Mouse (Mus musculus) intestine, postnatal 0 days (tissue): ENCODE measurements around the gene Chchd6. TPM values are rescaled to one million over a fixed set of nuclear protein-coding genes. Genes with fewer than 3 reads are reported as not detected.

Source experiments
- ATAC-seq: fragments of 200-750 bp; cut with Nextera tagmentation; 2 replicates; pipeline ENCODE4 v1.8.0; 2017; ENCODE audit warnings: mild to moderate bottlenecking, moderate TSS enrichment, moderate library complexity
- H3K27ac ChIP-seq: fragments of 300-500 bp; sonication (generic); 2 replicates; pipeline ENCODE4 v1.5.1; 2014; ENCODE audit warnings: mild to moderate bottlenecking, low read depth, low read length, moderate library complexity
- H3K27me3 ChIP-seq: fragments of 300-500 bp; sonication (generic); replicated peaks from 2 replicates; pipeline ENCODE4 v1.6.1; 2014; ENCODE audit warnings: low read length, mixed read lengths; ENCODE audit not compliant: control insufficient read depth, insufficient read depth
- H3K36me3 ChIP-seq: fragments of 300-500 bp; sonication (generic); 2 replicates; pipeline ENCODE4 v1.6.1; 2014; ENCODE audit warnings: mild to moderate bottlenecking, moderate library complexity; ENCODE audit not compliant: control insufficient read depth, insufficient read depth
- H3K4me1 ChIP-seq: fragments of 300-500 bp; sonication (generic); replicated peaks from 2 replicates; pipeline ENCODE4 v1.6.1; 2014; ENCODE audit warnings: antibody characterized with exemption, low read length, mixed read lengths; ENCODE audit not compliant: control insufficient read depth, insufficient read depth
- H3K4me2 ChIP-seq: fragments of 300-500 bp; sonication (generic); replicated peaks from 2 replicates; pipeline ENCODE4 v1.6.1; 2014; ENCODE audit warnings: low read depth, mild to moderate bottlenecking, moderate library complexity
- H3K4me3 ChIP-seq: fragments of 300-500 bp; sonication (generic); 2 replicates; pipeline ENCODE4 v1.5.1; 2014; ENCODE audit warnings: low read depth, low read length
- H3K9ac ChIP-seq: fragments of 300-500 bp; sonication (generic); 2 replicates; pipeline ENCODE4 v1.6.1; 2014; ENCODE audit warnings: mild to moderate bottlenecking, low read depth, low read length
- H3K9me3 ChIP-seq: fragments of 300-500 bp; sonication (generic); 2 replicates; pipeline ENCODE4 v1.6.1; 2016; ENCODE audit warnings: mixed run types; ENCODE audit not compliant: control insufficient read depth
- CTCF ChIP-seq: sonication (generic); IDR thresholded peaks from 2 replicates; pipeline ENCODE4 v1.5.1; 2016; ENCODE audit warnings: low read depth, mild to moderate bottlenecking, control low read depth, antibody characterized with exemption, moderate library complexity
- WGBS: fragments of 180-500 bp; shearing (Covaris S2); extraction: QIAGEN DNeasy Blood & Tissue Kit; methylation state at CpG from one replicate; pipeline ENCODE4 v1.1.7; 2014; 5-methylcytosine and 5-hydroxymethylcytosine counted together
- polyA plus RNA-seq: library from polyadenylated mRNA; unstranded; fragments of >200 nt; fragmentation: Nextera tagmentation; extraction: Ambion mirVana; gene quantifications from 2 replicates; pipeline ENCODE4 v1.2.1, GENCODE M21; 2015

Gene Chchd6
- polyA plus RNA-seq, 1 experiment from 2014 or later: 15.5 TPM

DNA sequence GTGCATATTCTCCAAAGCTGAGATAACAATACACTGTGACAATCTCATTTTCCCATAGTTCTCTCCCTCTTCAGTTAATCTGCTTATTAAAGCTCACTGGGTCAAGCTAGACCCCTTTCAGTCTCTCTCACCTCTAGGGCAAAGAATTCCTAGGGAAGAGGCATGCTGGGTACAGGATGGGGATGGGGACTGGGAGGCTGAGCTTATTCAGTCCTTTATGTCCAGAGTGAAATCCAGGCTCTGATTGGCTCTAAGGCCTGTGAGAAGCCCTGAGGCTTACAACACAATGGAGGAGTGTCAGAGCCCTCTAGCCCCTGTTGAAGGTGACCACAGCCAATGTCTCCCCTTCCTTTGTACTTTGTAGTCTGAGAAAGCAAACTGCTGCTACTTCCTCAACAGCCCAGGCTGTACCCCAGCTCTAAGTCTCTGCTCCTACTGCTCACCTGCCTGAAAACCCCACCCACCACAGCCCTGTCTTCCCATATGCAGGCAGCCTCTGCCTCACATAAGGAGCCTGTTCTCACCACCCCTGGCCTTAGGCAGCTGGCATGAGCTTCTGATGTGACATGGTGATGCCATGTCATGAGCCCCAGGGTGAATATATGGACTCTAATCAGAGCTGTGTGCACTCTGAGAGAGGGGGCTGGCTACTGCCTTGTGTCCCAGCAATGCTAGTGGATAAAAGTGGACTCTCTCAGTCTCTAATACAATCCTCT is 22.4 kb downstream of the Chchd6 start:
- no peak overlapping the region for H3K27ac ChIP-seq
- H3K4me1 ChIP-seq: no peaks in the 10 kb centered on the region
- H3K27me3 ChIP-seq: no peaks in the 10 kb centered on the region
- H3K9me3 ChIP-seq: no peaks in the 10 kb centered on the region
- H3K4me2 ChIP-seq: no peak overlapping the region
- no peak for ATAC-seq
- H3K36me3 ChIP-seq: no peaks in the 10 kb centered on the region
- no peak overlapping the region for H3K9ac ChIP-seq
- H3K4me3 ChIP-seq: no peak overlapping the region
- TF ChIP-seq CTCF: no peak

DNA sequence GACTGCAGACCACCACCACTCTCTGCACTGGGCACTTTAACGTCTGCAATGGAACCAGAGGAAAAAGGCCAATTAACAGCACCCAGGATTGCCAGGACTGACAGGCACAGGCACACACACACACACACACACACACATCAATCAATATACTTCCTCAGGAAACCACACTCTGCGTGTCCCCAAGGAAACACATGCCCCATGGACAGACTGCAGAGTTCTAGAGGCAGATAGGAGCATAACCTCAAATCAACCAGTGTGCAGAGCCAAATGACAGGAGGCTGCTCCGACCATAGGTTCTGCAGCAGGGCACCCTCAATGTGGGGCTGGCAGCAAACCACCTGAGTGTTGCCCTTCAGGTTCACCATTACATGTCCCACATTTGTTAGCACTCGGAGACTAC is 26.1 kb downstream of the Chchd6 start:
- no peak overlapping the region for H3K4me3 ChIP-seq
- H3K4me1 ChIP-seq: no peaks in the 10 kb centered on the region
- no peak overlapping the region for H3K9ac ChIP-seq
- no peaks in the 10 kb centered on the region for H3K36me3 ChIP-seq
- WGBS: 69% methylated on average over 4 of the region's 4 CpGs
- no peak overlapping the region for H3K27ac ChIP-seq
- no peak overlapping the region for H3K4me2 ChIP-seq
- no peaks in the 10 kb centered on the region for H3K27me3 ChIP-seq
- H3K9me3 ChIP-seq: no peaks in the 10 kb centered on the region
- no peak for ATAC-seq
- TF ChIP-seq CTCF: no peak

DNA sequence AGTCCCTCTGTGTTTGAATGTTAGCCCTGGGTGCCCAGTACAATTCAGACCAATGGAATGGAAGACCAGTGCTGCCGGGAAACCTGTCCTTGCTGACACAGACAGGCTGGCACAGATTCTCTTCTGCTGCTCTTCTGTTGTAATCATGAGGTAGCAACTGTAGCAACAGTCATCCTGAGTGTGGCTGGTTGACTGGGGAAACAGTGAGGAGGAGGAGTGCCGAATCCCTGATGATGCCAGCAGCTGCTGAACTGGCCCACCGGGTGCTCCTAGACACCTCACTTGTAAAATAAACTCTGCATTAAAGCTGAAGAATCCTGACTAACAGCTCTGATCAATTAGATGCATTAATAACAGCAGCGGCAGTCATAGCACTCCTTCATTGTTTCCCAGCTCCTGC is 28.7 kb downstream of the Chchd6 start:
- Histone ChIP-seq H3K4me3 (no peak overlapping the region), H3K9me3 (no peaks in the 10 kb centered on the region), H3K36me3 (no peaks in the 10 kb centered on the region), H3K4me2 (no peak overlapping the region), H3K27me3 (no peaks in the 10 kb centered on the region), H3K4me1 (no peaks in the 10 kb centered on the region), H3K27ac (no peak overlapping the region), H3K9ac (no peak overlapping the region)
- ATAC-seq: no peak
- 78% methylated on average over 4 of the region's 4 CpGs for whole genome bisulfite sequencing
- TF ChIP-seq CTCF: no peak

- H3K36me3 ChIP-seq: no peaks in the 10 kb centered on the region
- no peak for ATAC-seq
- H3K27me3 ChIP-seq: no peaks in the 10 kb centered on the region
- no peaks in the 10 kb centered on the region for H3K9me3 ChIP-seq
- H3K4me1 ChIP-seq: no peaks in the 10 kb centered on the region
- no peak for TF ChIP-seq CTCF
- H3K4me3 ChIP-seq: no peak overlapping the region
- no peak overlapping the region for H3K27ac ChIP-seq
- H3K9ac ChIP-seq: no peak overlapping the region
- no peak overlapping the region for H3K4me2 ChIP-seq
- 78% methylated on average over 4 of the region's 4 CpGs for WGBS
These were observed 32.1 kb downstream of the Chchd6 start for GRCm38 (mm10) chr6:89563381-89563780.

DNA sequence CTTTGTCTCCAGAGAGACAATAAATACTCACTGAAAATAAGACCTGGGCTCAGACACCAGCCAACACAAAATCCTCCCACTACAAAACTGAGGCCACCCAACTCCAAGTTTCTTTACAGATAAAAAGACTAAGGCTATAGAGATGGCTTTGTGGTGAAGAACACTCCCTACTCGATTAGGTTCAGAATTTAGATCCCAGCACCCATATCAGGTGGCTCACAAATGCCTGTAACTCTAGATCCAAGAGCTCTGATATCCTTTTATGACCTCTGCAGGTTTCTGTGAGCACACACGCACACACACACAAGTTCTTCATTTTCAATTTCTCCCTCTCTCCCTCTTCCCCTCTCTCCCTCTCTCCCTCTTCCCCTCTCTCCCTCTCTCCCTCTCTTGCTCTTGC is 34.6 kb downstream of the Chchd6 start:
- Histone ChIP-seq H3K9me3 (no peaks in the 10 kb centered on the region), H3K4me2 (no peak overlapping the region), H3K4me1 (peaks cover 3% of the 10 kb centered on the region; the same call in 1 of the 2 replicates), H3K4me3 (no peak overlapping the region), H3K36me3 (no peaks in the 10 kb centered on the region), H3K27ac (no peak overlapping the region), H3K9ac (no peak overlapping the region), H3K27me3 (no peaks in the 10 kb centered on the region)
- ATAC-seq: no peak
- 73% methylated on average over 2 of the region's 2 CpGs for WGBS
- no peak for TF ChIP-seq CTCF

- no peak for TF ChIP-seq CTCF
- ATAC-seq: peak; percentile 85
- WGBS: 68% methylated on average over 4 of the region's 4 CpGs
These were observed 37.8 kb downstream of the Chchd6 start for GRCm38 (mm10) chr6:89557654-89558053.

GRCm38 (mm10) chr6:89556566-89556965 is 38.9 kb downstream of the Chchd6 start:
- H3K4me1 ChIP-seq: peaks cover 3% of the 10 kb centered on the region; the same call in 1 of the 2 replicates
- no peaks in the 10 kb centered on the region for H3K36me3 ChIP-seq
- no peaks in the 10 kb centered on the region for H3K27me3 ChIP-seq
- H3K4me3 ChIP-seq: no peak overlapping the region
- TF ChIP-seq CTCF: no peak
- no peak overlapping the region for H3K9ac ChIP-seq
- H3K27ac ChIP-seq: no peak overlapping the region
- no peaks in the 10 kb centered on the region for H3K9me3 ChIP-seq
- 62% methylated on average over 7 of the region's 7 CpGs for WGBS
- no peak overlapping the region for H3K4me2 ChIP-seq
- ATAC-seq: no peak

More at GRCm38 (mm10) chr6:89557654-89558053, 37.8 kb downstream of the Chchd6 start:
- Histone ChIP-seq H3K4me1 (peaks cover 3% of the 10 kb centered on the region; the same call in 1 of the 2 replicates), H3K9me3 (no peaks in the 10 kb centered on the region), H3K9ac (no peak overlapping the region), H3K27me3 (no peaks in the 10 kb centered on the region), H3K27ac (0 out of 2 replicates have a peak overlapping the region, but pooled peaks have one; percentile 46), H3K36me3 (no peaks in the 10 kb centered on the region), H3K4me3 (no peak overlapping the region), H3K4me2 (no peak overlapping the region)
